Mouse (Mus musculus) MEL (cell line): ENCODE data around the gene Rbm42. TPM values are rescaled to one million over a fixed set of nuclear protein-coding genes. Genes with fewer than 3 reads are reported as not detected.

Experiments used
- DNase-seq: peaks from one replicate; pipeline ENCODE4 v3.0.0; 2011; ENCODE audit warnings: low read depth, low spot score
- H3K27ac ChIP-seq: 2 replicates; pipeline ENCODE4 v1.5.1; 2012; ENCODE audit warnings: low read depth, mild to moderate bottlenecking, control low read depth, low read length, moderate library complexity; ENCODE audit not compliant: control insufficient read depth
- H3K27me3 ChIP-seq, 2 experiments: fragments of 150-350 bp in 1 of 2; sonication (generic) in 1 of 2; 2 replicates each; pipeline ENCODE4 v1.6.1; 2012; ENCODE audit warnings: low read length in 2 of 2, mild to moderate bottlenecking in 2 of 2, improper control_type of control experiment in 1 of 2, moderate library complexity in 1 of 2; ENCODE audit not compliant: insufficient read depth in 2 of 2, control insufficient read depth in 1 of 2
- H3K36me3 ChIP-seq, 2 experiments: 2 replicates each; pipeline ENCODE4 v1.6.1; 2012 to 2014; ENCODE audit warnings: low read length in 2 of 2, improper control_type of control experiment in 1 of 2, inconsistent platforms in 1 of 2, mild to moderate bottlenecking in 1 of 2; ENCODE audit not compliant: insufficient read depth in 2 of 2, control insufficient read depth in 1 of 2
- H3K4me1 ChIP-seq, 2 experiments: fragments of 150-350 bp in 1 of 2; sonication (generic) in 1 of 2; 2 replicates each; pipeline ENCODE4 v1.6.1; 2012; ENCODE audit warnings: low read length in 2 of 2, improper control_type of control experiment in 1 of 2, mild to moderate bottlenecking in 1 of 2; ENCODE audit not compliant: insufficient read depth in 2 of 2, control insufficient read depth in 1 of 2
- H3K4me3 ChIP-seq, 2 experiments: fragments of 150-350 bp in 1 of 2; sonication (generic) in 1 of 2; 2 replicates each; pipeline ENCODE4 v1.5.1; 2012; ENCODE audit warnings: low read depth in 2 of 2, low read length in 2 of 2, mild to moderate bottlenecking in 2 of 2, moderate library complexity in 2 of 2, control low read depth in 1 of 2, improper control_type of control experiment in 1 of 2; ENCODE audit not compliant: control insufficient read depth in 1 of 2, insufficient read depth in 1 of 2
- H3K79me2 ChIP-seq: 2 replicates; pipeline ENCODE4 v1.6.1; 2012; ENCODE audit warnings: mild to moderate bottlenecking, low read length, moderate library complexity; ENCODE audit not compliant: control insufficient read depth, poor library complexity, insufficient read depth
- H3K9ac ChIP-seq: 2 replicates; pipeline ENCODE4 v1.6.1; 2012; ENCODE audit warnings: low read depth, mild to moderate bottlenecking, control low read depth, low read length, moderate library complexity; ENCODE audit not compliant: control insufficient read depth, poor library complexity, severe bottlenecking
- H3K9me3 ChIP-seq: fragments of 150-350 bp; sonication (generic); replicated peaks from 2 replicates; pipeline ENCODE4 v1.6.1; 2012; ENCODE audit warnings: mild to moderate bottlenecking, low read length, improper control_type of control experiment, moderate library complexity; ENCODE audit not compliant: insufficient read depth
- CHD2 ChIP-seq: IDR thresholded peaks from 2 replicates; pipeline ENCODE4 v1.6.1; 2011; ENCODE audit warnings: low read length, improper control_type of control experiment
- E2F4 ChIP-seq: IDR thresholded peaks from 2 replicates; pipeline ENCODE4 v1.6.1; 2011; ENCODE audit warnings: low read depth, low read length, improper control_type of control experiment, borderline replicate concordance
- EP300 ChIP-seq, 2 experiments: IDR thresholded peaks; 2 replicates each; pipeline ENCODE4 v1.6.1; 2011; ENCODE audit warnings: improper control_type of control experiment in 2 of 2, low read length in 2 of 2, low read depth in 1 of 2, mild to moderate bottlenecking in 1 of 2
- GATA1 ChIP-seq: IDR thresholded peaks from 2 replicates; pipeline ENCODE4 v1.6.1; 2011; ENCODE audit warnings: low read depth, low read length, improper control_type of control experiment
- HCFC1 ChIP-seq: IDR thresholded peaks from 2 replicates; pipeline ENCODE4 v1.6.1; 2012; ENCODE audit warnings: low read depth, mild to moderate bottlenecking, inconsistent platforms, low read length, improper control_type of control experiment, moderate library complexity
- MAFK ChIP-seq: IDR thresholded peaks from 2 replicates; pipeline ENCODE4 v1.6.1; 2011; ENCODE audit warnings: low read depth, mild to moderate bottlenecking, low read length, improper control_type of control experiment, borderline replicate concordance
- MAZ ChIP-seq: IDR thresholded peaks from 2 replicates; pipeline ENCODE4 v1.6.1; 2012; ENCODE audit warnings: low read depth, mild to moderate bottlenecking, inconsistent platforms, low read length, improper control_type of control experiment
- MEF2A ChIP-seq: IDR thresholded peaks from 2 replicates; pipeline ENCODE4 v1.6.1; 2014; ENCODE audit warnings: low read depth, mild to moderate bottlenecking, inconsistent platforms, low read length, improper control_type of control experiment; ENCODE audit not compliant: poor library complexity, insufficient replicate concordance, severe bottlenecking; ENCODE audit errors: extremely low read depth
- MYB ChIP-seq: IDR thresholded peaks from 2 replicates; pipeline ENCODE4 v1.6.1; 2011; ENCODE audit warnings: mild to moderate bottlenecking, low read depth, low read length, improper control_type of control experiment
- MYC ChIP-seq: IDR thresholded peaks from 2 replicates; pipeline ENCODE4 v1.6.1; 2011; ENCODE audit warnings: low read depth, mild to moderate bottlenecking, low read length, improper control_type of control experiment, moderate library complexity
- NELFE ChIP-seq: IDR thresholded peaks from 2 replicates; pipeline ENCODE4 v1.6.1; 2011; ENCODE audit warnings: low read depth, low read length, improper control_type of control experiment
- POLR2AphosphoS2 ChIP-seq: IDR thresholded peaks from 2 replicates; pipeline ENCODE4 v1.6.1; 2011; ENCODE audit warnings: low read length, improper control_type of control experiment
- RAD21 ChIP-seq: IDR thresholded peaks from 2 replicates; pipeline ENCODE4 v1.6.1; 2011; ENCODE audit warnings: mild to moderate bottlenecking, low read depth, low read length, improper control_type of control experiment
- RCOR1 ChIP-seq: IDR thresholded peaks from 2 replicates; pipeline ENCODE4 v1.6.1; 2012; ENCODE audit warnings: low read depth, mild to moderate bottlenecking, inconsistent platforms, low read length, improper control_type of control experiment
- SIN3A ChIP-seq: IDR thresholded peaks from 2 replicates; pipeline ENCODE4 v1.6.1; 2012; ENCODE audit warnings: low read length, improper control_type of control experiment, inconsistent platforms
- SMC3 ChIP-seq: IDR thresholded peaks from 2 replicates; pipeline ENCODE4 v1.6.1; 2011; ENCODE audit warnings: low read depth, low read length, improper control_type of control experiment
- TAL1 ChIP-seq: IDR thresholded peaks from 2 replicates; pipeline ENCODE4 v1.6.1; 2012; ENCODE audit warnings: mild to moderate bottlenecking, inconsistent platforms, low read length, moderate library complexity, mixed read lengths
- TCF12 ChIP-seq: IDR thresholded peaks from 2 replicates; pipeline ENCODE4 v1.6.1; 2014; ENCODE audit warnings: low read depth, mild to moderate bottlenecking, inconsistent platforms, low read length, improper control_type of control experiment, moderate library complexity
- USF1 ChIP-seq: IDR thresholded peaks from 2 replicates; pipeline ENCODE4 v1.6.1; 2014; ENCODE audit warnings: low read depth, mild to moderate bottlenecking, inconsistent platforms, low read length, improper control_type of control experiment, moderate library complexity
- USF2 ChIP-seq, 2 experiments: IDR thresholded peaks; 2 replicates each; pipeline ENCODE4 v1.6.1; 2011 to 2012; ENCODE audit warnings: improper control_type of control experiment in 2 of 2, low read length in 2 of 2, borderline replicate concordance in 1 of 2, inconsistent platforms in 1 of 2, low read depth in 1 of 2, mild to moderate bottlenecking in 1 of 2; ENCODE audit not compliant: insufficient read depth in 1 of 2
- ZC3H11A ChIP-seq: IDR thresholded peaks from 2 replicates; pipeline ENCODE4 v1.6.1; 2012; ENCODE audit warnings: low read depth, mild to moderate bottlenecking, inconsistent platforms, low read length, improper control_type of control experiment
- polyA plus RNA-seq, 2 experiments: library from polyadenylated mRNA; stranded (reverse) in 1 of 2; unstranded in 1 of 2; fragments of >175 nt in 1 of 2; fragments of >200 nt in 1 of 2; gene quantifications; 2 replicates each; pipeline versions ENCODE4 v1.2.1 to v1.2.4; 2012; ENCODE audit warnings: low replicate concordance in 2 of 2, low read depth in 1 of 2; ENCODE audit not compliant: insufficient read length in 2 of 2, insufficient read depth in 1 of 2, missing spikeins in 1 of 2
- total RNA-seq: library from RNA; depleted of rRNA; stranded (reverse); fragments of 300-350 nt; gene quantifications from 2 replicates; pipeline ENCODE4 v1.2.3, GENCODE M21; 2012

Rbm42 gene
- total and polyA plus RNA-seq, 3 experiments: 124 to 129 TPM; not detected in 1

GRCm38 (mm10) chr7:30599933-30600353 is 50.2 kb downstream of the Rbm42 start (continued):
- TF ChIP-seq RCOR1: 0 out of 2 replicates have a peak, but pooled peaks have one; percentile 32
- no peak for TF ChIP-seq RAD21
- no peak for TF ChIP-seq ZC3H11A
- no peak for TF ChIP-seq SMC3
- TF ChIP-seq NELFE: peak; percentile 77
- TF ChIP-seq MAZ: peak; percentile 47; the same call in 1 of the 2 replicates

- H3K36me3 ChIP-seq: peaks cover 0 to 6% of the 10 kb centered on the region in 2 experiments; a peak in 2 of 4 replicates
- TF ChIP-seq GATA1: no peak
- TF ChIP-seq SMC3: no peak
- no peak for TF ChIP-seq MAZ
- no peak for TF ChIP-seq MYB
- no peak for TF ChIP-seq MEF2A
- no peak for TF ChIP-seq ZC3H11A
- TF ChIP-seq CHD2: no peak
- TF ChIP-seq E2F4: no peak
- TF ChIP-seq POLR2AphosphoS2: no peak
- TF ChIP-seq MAFK: no peak
- TF ChIP-seq USF1: no peak
- no peak for TF ChIP-seq USF2 (IDR thresholded peaks at IDR 0.05; ENCODE audit: borderline replicate concordance in 1 of 2, insufficient read depth in 1 of 2, low read depth in 1 of 2, low read length in 2 of 2)
- no peak for TF ChIP-seq RAD21
- TF ChIP-seq TCF12: no peak
- TF ChIP-seq MYC: no peak
- no peak for TF ChIP-seq HCFC1
- no peak for TF ChIP-seq TAL1
- no peak for TF ChIP-seq EP300 (IDR thresholded peaks at IDR 0.05; ENCODE audit: low read depth in 1 of 2, low read length in 2 of 2)
- no peak for TF ChIP-seq SIN3A
- TF ChIP-seq, all 39 proteins: peak for 0
- peaks cover 2 to 13% of the 10 kb centered on the region in 2 experiments; a peak in 3 of 4 replicates for H3K4me1 ChIP-seq
- DNase-seq: peak; percentile 39
- H3K27ac ChIP-seq: peak within 1 kb of the TSS; percentile 82
- peak within 1 kb of the TSS; percentile 79 for H3K9ac ChIP-seq
- H3K27me3 ChIP-seq: no peaks in the 10 kb centered on the region
- H3K79me2 ChIP-seq: no peaks in the 10 kb centered on the region; the same call in 1 of the 2 replicates
- peak within 1 kb of the TSS; percentile 50 to 51 for H3K4me3 ChIP-seq
- H3K9me3 ChIP-seq: no peaks in the 10 kb centered on the region
Measured at GRCm38 (mm10) chr7:30598786-30599185, 51.3 kb downstream of the Rbm42 start, which contains the start of gene Zbtb32. Gene Zbtb32, minus strand, starts transcription at chr7:30598909.
